Mouse (Mus musculus) adipocyte (in vitro differentiated cells): ENCODE data around the gene Shisal2a.
"Not testable (repeated sequence)": the region's sequence is repeated elsewhere in the genome, so short reads cannot be mapped to it uniquely, and the experiment has no call there.

Experiments
- DNase-seq: peaks from one replicate; pipeline ENCODE4 v3.0.0-alpha.2; 2016; ENCODE audit warnings: low spot score

The Shisal2a gene

DNA sequence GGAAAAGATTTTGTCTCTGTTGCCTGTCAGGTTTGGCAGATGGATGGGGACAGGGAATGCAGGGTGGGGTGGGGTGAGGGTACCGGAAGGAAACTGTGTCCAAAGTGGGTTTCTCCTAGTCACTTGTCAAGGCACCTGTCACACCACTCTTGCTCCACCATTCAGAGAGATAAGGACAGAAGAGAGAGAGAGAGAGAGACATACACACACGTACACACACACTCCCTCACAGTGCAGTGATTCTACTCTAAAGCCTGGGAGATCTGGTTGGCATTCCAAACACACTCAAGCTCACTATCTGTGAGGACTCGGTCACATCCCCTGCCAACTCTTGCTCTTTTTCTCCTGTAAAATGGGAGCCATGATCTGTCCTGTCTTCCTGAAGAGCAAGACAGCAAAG is 11.0 kb downstream of the Shisal2a start:
- no peak for DNase-seq

DNA sequence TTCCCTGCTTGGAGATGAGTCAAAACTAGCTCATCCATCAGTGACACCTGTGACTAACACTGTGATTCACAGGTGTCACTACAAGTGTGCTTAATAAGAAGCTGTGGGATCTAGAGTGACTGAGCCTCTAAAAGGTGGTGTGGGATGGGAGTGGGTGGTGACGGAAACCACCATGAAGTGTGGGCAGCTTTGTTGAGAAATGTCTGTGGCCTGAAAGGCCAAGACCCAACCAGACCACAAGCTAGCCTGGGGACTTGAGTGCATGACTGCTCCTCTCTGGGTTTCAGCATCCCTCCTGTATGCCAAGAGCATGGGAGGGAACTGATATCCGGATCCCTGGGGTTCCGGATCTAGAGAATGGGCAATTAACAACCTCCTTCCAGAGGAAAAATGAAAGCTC is 11.7 kb downstream of the Shisal2a start:
- DNase-seq, result no peak

DNA sequence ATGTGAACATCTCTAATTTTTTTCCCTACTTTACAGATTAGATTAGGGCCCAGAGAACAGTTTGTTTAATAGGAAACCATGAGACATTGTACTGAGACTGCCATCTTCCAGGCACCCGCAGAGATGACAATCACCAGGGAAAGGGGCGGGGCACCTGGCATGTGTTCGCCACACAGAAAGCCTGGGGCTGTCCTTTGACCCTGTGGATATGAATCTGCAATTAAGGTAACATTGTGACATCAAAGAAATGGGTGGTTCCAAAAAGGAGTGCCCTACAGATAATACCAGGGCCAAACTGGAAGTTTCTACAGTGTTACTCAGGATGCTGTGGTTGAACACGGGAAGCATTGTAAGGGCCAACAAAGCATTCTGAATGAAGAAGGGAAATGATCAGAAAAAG is 12.7 kb downstream of the Shisal2a start:
- DNase-seq, result no peak

DNA sequence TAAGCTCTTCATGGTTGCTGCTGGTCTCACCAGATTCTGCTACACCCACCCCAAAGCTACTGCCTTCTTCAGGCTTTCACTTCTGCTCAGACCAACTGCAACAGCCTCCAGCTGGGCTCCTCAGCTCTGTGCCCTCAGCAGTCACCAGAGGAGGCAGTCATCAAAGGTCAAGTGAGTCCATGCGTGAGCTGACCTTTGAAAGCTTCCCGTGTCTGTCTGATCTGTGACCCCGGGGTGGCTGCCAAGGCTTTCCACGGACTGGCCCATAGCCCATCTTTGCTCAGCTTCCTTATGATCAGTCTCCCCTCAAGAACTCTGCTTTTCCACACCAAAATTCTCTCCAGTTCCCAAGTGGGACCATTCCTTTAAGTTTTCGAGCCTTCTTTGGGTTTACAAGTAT is 13.9 kb downstream of the Shisal2a start:
- peak; percentile 39 for DNase-seq

DNA sequence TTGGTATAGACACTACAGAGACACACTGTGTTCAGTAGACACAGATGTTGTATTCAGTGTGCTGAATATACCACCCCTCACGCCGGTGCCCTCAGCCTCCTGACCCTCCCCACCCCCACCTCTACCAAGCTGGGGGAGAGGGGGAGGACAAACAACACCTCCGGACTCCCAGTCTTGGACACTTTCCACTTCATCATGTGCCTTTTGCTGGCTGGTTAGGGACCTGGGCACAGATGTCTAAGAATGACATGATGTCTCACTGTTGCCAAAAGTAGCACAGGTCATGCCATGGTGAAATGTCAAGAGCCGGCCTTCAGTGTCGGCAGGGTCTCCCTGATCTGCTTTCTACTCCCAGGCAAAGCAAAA is 19.1 kb downstream of the Shisal2a start:
- peak; percentile 70 for DNase-seq

DNA sequence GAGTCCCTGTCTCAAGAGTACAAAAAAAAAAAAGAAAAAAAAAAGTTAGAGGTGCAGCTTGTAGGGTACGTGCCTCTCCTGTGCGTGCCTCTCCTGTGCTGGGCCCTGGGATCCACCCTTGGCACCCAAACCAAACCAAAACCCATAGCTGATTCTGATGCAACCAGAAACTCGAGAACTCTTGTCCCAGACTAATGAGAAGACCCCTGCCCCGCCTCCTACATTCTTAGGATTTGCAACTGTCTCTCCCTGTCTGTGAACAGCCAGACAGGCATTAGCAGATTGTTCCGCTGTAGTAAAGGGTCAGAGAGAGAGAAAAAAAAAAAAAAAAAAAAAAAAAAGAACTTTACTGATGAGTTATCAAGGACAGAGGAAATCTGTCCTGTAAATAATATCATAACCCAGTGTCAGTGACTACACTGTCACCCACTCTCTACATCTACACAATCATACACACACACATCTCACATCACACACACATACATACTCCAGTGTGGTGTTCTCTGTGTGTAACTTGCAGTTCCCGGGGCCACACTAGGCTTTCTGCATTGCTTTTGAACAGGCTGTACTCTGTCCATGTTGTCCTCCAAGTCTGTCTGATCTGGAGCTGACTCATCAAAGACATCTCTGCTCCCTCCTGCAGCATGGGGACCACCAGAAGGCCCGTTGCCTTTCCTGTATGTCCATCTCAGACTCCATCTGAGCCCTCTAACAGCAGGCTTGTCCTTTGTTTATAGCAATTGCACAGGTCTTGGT is 19.6 kb downstream of the Shisal2a start:
- DNase-seq, result no peak

DNA sequence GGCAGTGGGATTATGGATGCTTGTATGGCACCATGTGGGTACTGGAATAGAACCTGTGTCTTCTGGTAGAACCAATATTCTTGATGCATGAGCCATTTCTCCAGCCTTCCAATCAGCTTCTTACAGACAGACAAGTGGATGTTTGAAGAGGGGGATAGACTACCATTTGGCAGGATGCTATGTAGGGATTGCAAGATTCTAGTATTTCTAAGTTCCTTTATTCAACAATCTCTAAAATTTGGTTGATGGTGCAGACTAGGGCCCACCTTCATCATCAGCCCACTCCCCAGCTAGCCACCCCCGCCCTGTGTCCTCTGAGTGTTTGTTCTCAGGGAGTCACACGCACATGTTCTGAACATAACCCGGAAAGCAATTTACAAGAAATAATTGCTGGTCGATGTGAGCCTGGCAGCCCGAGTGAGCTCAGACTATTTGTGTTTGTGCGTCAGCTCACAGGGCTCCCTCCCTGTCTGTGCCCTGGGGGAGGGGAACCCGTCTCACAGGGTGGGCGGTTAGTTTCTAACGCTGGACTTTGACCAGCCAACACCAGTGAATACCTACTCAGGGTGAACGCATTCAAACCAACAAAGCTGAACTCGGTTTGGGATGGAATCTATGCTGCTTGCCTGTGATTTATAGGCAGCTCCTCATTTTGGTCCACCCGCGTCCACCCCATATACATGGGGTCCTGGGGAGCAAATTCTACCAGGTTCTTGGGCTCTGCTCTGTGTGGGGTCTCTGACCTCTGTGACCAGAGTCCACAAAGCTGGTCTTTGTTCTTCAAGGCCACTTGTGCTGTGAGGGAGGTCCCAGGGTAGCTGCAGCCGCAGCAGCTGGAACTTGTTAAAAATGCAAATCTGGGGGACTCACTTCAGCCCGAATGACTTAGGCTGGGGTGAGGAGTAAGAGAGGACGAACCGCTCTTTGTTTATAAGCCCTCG is 20.6 kb downstream of the Shisal2a start:
- no peak for DNase-seq

DNA sequence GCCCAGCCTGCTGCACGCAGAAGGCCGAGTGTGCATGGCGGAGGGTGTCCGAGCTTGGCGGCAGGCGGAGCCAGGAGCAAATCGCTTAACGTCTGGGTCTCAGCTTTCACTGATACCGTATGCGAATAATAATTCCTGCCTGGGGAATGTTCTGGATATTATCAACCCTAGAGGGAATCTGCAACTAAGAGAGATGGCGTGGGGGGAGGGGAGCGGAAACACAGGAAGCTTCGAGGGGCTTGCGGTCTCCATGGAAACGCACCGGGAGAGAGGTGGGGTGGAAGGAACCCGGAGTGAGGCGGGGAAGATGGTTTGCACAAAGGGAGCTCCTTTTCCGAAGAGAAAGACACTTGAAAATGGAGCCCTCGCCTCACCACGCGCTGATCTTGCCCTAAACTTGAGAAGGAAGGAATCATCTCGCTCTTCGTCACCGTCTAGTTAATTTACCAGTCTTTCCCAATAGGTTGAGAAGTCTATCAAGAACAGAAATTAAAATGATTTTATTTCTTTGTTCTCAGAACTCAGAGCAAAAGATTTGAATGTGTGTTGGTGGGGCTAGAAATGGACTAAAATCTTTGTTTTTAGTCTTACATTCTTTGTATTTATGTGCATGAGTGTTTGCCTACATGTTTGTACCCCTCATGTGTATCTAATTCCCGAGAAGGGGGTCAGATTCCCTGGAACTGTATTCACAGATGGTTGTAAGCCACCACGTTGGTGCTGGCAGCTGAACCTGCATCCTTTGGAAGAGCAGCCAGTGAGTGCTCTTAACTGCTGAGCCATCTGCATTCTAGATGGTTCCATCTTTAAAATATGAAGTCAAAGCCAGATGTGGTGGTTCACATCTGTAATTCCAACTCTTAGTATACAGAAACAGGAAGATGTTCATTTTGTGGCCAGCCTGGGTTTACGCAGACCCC is 22.8 kb downstream of the Shisal2a start:
- no peak for DNase-seq

DNA sequence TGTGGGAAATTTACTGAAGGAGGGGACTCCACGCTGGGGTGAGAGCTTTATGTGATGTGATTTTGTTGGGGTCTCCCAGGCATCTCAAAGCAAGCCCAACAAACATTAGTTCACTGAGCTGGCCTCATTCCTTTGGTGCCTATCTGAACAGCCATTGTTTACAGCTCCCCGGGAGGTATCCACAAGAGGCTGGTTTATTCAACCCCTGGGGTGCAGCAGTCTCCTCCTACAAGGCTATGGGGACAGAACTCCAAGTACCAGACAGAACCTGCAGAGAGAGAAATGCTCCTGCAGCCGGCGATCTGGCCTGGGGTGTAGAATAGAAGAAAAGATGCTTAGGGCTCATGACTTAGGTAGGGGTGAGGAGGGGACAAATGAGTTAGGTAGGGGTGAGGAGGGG is 24.7 kb downstream of the Shisal2a start:
- DNase-seq, result no peak

DNA sequence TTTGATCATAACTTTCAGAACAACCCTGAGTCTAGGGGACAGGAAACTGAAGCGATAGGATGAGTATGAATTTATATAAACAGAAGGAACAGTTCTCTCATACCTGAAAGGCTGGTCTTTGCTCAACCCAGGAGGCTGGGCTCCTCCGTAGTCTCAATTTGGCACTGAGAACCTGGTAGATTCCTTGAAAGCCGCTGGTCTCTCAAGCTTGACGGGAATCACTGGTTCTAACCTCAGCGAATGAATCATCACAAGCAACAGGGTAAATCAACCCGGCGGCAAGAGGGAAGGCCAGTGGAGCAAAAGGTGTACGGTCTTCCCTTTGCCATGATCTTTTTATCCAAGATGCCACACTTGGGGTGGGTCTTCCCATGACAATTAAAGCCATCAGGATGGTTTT is 25.7 kb downstream of the Shisal2a start:
- DNase-seq, result no peak

DNA sequence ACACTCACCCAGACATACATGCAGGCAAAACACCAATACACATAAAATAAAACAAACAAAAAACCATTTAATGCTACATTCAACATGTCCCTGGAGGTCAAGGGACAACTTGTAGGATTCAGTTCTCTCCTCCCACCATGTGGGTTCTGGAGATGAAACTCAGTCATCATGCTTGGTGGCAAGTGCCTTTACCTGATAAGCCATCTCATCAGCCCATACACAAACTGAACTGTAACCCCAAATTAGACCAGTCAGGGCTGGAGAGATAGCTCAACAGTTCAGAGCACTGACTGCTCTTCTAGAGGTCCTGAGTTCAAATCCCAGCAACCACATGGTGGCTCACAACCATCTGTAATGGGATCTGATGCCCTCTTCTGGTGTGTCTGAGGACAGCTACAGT is 29.6 kb downstream of the Shisal2a start:
- DNase-seq, result not testable (repeated sequence)

DNA sequence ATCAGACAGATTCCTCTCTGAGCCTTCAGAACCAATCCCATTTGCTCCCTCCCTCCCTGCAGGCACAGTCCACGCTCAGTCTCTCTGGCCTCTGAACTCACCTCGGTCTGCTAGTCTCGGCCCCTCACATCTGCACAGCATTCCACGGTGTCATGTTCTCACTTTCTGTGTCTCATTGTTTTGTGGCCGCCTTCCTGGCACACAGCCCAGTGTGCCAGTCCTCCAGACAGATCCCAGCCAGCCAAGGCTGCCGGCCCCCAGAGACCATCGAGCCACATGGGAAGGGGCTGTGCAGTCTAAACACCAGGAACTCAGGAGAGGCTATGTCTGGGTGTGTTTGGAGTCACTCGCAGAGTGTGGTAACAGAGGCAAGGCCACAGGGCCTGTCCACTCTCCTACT is 32.3 kb downstream of the Shisal2a start:
- peak; percentile 85 for DNase-seq

DNA sequence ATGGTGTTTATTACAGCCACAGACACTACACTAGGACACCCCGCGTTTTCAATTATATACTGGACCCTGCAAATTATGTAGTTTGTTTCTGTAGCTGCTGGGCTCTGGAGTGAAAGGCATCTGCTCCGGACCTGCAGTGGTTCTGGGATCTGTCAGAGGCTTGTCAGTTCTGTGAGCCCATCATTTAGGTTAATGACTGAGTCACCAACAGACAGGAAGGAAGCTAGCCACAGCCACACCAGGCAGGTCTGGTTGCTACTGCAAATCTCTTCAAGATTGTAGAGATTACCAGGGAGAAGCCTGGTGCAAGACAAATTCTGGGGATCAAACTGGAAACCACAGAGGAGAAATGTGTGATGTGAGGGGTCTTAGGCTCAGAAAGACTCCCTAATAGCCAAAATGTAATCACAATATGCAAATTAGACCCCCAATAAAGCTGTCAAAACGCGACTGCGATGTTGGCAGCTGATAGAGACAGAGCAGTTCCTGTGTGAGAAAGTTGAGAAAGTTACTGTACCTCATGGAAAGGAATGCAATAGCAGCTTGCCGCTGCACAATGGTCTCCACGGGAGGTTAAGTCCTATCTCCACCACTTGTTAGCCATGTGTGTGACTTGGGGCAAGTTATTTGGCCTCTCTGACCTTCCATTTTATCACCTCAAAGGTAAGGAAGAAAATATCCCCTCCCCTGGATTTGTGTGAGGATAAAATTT is 33.2 kb downstream of the Shisal2a start:
- no peak for DNase-seq

DNA sequence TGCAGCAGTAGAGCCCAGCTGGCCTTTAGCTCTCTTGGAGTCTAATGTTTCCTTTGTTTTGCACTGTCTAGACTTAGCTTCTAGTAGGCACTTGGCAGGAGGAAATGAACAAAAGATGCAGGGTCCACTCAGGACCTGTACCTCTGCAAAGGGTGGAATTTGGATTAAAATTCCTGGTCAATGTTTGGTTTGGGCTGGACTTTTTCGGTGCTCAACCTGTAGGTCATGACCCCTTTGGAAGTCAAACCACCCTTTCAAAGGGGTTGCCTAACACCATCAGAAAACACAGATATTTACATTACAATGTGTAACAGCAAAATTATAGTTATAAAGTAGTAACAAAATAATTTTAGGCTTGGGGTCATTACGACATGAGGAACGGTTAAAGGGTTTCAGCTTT is 34.1 kb downstream of the Shisal2a start:
- DNase-seq, result no peak

DNA sequence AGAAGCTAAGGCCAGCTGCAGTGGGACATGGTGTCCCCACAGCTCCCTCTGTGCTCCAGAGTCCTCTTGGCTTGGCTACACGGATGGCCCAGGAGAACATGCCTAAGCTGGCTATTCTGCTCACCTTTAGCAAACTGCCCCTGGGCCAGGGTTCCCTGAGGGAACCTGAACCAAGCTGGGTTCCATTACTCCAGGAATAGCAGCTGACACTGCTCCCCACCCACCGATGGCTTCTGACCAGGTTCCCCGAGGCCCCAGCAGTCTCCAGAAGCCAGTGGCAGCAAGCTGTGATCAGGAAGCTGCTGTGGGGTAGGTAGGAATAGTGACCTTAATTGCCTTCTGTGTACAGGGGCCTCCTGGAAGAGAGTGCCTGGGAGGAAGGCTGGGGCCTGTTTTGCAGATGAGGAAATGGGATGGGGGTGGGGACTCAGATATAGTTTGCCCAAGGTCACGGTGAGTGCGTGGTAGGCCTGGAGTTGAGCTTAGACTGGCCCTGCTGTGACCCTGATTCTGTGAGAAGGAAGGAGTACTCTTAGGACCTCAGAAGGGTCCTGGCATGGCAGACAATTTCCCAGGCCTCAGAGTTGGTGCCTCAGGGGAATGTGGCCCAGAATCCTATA is 34.8 kb downstream of the Shisal2a start:
- peak; percentile 51 for DNase-seq

DNA sequence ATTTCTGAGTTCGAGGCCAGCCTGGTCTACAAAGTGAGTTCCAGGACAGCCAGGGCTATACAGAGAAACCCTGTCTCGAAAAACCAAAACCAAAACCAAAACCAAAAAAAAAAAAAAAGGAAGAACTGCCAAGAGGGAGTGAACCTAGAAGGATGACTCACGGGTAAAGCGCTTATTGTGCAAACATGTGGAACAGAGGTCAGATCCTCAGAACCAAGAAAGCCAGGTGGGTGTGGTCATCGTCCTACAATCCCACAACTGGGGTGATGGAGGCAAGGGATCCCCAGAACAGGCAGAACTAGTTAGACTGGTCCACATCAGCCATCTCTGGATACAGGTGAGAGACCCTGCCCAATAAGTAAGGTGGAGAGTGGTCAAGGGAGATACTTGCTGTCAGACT is 36.0 kb downstream of the Shisal2a start:
- DNase-seq, result peak; percentile 82

DNA sequence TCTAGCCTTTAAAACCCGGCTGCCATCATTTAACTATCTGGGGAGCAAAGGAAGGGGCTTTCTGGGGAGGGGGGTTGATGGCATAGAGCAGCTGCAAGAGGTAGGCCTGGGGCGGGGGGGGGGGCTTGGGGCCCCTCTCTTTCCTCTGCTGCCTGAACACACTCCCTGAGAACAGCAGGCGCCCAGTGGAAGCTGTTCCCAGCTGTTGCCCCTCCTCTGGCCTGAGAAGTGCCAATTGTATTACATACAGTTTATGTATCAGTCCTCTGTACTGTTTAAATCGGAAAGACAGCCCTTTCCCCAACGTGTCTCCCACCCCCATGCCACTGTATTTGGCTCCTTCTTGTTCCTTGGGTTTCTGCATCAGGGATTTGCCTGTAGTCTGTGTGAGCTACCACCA is 37.3 kb downstream of the Shisal2a start:
- no peak for DNase-seq

DNA sequence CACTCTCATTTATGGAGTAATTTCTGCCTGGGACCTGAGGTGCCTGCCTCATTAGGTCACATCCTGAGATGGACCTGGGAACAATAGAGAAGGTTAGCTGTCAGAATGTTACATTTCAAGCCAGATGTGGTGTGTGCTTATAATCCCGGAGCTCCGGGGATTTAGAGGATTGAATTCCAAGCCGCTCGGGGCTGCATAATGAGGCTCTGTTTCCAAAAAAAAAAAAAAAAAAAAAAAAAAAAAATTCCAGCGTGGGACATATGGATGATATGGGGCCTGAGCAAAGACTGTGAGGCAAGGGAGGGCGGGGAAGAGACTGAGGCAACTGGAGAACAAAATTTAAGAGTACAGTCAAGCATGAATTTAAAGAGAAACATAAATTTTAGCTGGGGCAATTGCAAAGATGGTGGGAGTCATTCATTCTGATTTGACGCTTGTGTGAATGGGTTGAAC is 38.5 kb downstream of the Shisal2a start:
- no peak for DNase-seq

DNA sequence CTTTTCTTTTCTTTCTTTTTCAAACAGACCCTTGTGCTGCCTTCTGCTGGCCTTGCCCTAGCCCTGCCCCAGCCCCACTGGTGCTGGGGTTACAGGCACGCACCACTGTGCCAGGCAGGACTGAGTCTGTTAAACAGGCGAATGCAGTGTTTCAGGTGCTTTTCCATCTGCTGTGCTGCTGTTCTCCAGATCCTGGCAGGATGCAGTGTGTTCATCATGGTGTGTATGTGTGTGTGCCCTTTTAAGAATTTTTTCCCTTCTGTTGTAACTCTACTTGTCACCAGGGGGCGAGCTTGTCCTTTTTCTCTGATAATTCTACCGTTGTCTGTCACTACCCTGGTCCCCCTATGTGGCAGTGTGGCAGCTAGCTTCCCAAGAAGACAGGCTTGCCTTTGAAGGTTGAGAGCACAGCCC is 43.9 kb downstream of the Shisal2a start:
- DNase-seq, result peak; percentile 74

DNA sequence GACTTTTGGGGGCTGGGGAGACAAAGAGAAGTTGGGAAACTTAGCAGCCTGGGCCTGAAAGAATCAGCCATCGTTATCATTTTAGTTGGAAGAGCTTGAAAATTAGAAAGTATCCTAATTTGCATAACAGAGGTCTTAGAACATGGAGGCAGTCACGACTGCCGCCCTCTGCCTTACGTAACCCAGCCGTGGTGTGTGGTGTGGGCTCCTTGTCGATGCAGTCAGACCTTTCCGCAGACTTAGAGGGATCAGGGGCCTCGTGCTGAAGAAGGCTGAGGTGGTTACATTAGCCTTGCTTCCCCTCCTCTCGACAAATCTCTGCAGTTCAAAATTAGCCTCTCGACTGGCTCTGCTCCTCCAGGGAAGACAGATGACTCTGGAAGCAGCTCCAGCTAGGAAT is 44.3 kb downstream of the Shisal2a start:
- no peak for DNase-seq

DNA sequence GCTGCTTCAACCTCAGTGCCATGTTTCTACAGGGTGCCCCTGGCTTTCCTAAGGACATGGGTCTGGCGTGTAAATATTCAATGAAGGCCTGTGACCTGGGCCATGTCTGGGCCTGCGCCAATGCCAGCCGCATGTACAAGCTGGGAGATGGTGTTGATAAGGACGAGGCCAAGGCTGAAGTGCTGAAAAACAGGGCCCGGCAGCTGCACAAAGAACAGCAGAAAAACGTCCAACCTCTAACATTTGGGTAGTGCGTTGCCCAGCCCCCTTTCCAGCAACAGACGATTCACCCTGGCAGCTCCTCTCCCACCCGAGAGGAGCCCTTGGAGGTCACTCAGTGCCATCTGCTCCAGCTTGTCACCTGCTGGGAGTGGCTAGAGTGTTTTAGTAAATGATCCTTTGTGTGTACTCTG is 44.8 kb downstream of the Shisal2a start:
- no peak for DNase-seq
